Mouse (Mus musculus): ENCODE data around the gene Kcnj14. TPM values are rescaled to one million over a fixed set of nuclear protein-coding genes. Genes with fewer than 3 reads are reported as not detected.

Gene Kcnj14
- total RNA-seq, 2 experiments from 2014 or later, result 0.55 to 0.70 TPM

DNA sequence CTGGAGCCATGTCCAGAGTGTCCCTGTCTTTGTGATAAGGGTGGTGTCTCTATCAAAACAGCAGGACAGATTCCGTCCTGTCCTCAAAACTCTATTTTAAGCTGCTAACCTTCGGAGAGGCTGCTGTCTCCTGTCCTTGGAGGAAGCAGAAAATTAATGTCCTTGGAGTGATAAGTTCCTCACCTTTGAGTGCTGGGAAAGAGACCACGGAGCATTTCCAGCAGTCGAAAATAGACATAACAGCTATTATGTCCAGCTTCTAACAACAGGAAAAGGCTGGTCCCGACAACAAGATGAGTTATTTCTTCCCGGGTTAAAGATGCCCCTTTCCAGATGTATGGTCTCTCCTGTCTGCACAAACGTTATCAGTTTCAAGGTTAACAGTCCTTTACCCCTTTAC, 49.3 kb downstream of the Kcnj14 start:
- no peak for DNase-seq (ENCODE audit: low spot score)
- intact Hi-C loops (cut with DNase I), result no loop called here

DNA sequence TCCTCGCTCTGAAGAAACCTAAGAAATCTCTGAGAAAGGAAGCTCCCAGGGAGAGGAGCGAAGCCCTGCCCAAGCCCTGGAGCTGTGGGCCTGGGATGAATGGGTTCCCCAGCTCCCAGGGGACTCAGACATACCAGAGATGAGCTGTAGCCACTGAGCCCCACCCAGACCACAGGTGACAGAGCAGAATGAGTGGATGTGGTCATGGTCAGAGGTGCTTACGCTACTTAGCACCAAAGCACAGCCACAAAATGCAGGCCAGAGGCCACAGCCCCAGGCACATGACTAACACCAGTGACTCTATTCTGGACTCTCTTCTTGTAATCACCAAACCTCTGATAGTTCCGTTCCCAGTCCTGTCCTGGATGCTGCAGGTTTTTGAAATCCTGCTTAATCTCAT, 53.5 kb downstream of the Kcnj14 start:
- DNase-seq (ENCODE audit: low spot score), result no peak
- intact Hi-C loops (cut with DNase I), result no loop called here

DNA sequence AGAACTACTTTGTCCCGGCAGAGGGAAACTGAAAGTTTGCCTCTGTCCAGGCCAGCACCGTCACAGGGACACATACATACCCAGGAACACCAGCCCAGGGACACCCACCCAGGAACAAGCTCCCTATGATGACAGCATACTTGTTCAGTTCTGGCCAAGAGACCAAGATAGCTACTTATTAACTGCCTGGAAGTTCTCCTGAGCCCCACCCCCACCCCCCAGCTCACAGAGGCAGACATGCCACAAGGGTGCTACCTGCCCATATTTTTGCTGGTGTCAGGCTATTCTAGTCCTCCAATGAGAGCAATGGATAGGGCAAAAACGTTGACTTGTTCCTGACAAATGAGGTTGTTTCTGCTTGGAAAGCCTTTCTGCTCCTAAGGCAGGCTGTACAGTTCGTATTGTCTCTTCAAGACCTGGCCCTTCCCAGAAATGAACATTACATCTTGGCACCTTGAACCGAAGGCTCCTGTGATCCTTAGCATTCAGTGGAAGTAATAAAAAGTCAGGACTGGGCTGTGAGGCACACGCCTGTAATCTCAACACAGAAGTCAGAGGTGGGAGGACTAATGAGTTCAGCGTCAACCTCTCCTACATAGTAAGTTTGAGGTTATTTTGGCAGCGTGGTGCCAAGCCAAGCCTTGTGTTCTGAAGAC, 54.0 kb downstream of the Kcnj14 start:
- DNase-seq (ENCODE audit: low spot score), result no peak
- intact Hi-C loops (cut with DNase I), result no loop called here

DNA sequence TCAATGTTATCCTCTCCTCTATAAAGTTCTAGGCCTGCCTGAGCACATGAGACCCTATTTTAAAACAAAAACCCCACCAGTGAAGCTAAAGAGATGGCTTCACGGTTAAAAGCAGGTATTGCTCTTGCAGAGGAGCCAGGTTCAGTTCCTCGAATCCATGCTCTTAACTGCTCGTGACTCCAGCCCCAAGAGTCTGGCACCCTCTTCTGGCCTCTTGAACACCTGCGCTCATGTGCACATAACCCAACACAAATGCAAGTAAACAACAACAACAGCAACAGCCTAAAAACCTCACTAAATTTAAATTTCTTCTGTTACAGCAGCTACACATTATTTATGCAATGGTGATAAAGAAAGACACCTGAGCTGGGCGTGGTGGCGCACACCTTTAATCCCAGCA, 57.1 kb downstream of the Kcnj14 start:
- intact Hi-C loops (cut with DNase I), result no loop called here
- DNase-seq (ENCODE audit: low spot score), result no peak

DNA sequence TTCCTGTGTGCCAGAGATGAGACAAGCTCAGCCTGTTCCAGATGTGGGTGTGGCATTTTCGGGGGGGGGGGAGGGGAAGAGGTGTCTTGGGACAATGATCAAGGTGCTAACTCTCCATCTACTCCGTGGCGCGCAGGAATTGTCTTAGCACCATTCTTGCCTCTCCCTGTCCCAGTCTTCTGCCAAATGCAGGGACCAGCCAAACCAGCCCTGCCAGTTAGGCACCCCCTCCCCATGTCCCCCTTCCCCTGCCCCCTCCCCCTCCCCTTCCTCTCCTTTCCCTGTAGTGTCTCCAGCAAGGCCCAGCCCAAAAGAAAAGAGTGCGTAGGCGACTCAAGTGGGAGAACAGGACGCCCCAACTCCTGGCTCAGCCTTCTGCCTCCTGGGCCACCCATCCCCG, 57.8 kb downstream of the Kcnj14 start:
- intact Hi-C loops (cut with DNase I), result no loop called here
- no peak for DNase-seq (ENCODE audit: low spot score)

Other genes with a start within 250 kb of the Kcnj14 start
- gene Fgf21, start 209.3 kb downstream of the Kcnj14 start, total RNA-seq (2021), result not detected
- gene Fut1, start 207.5 kb downstream of the Kcnj14 start, total RNA-seq (2021), result not detected
- under 1 TPM; 0.21 to 0.39 TPM for gene Izumo1, start 203.0 kb downstream of the Kcnj14 start, total RNA-seq (2021)
- 10 to 100 TPM; 26.3 to 33.6 TPM for gene Rasip1, start 197.3 kb downstream of the Kcnj14 start, total RNA-seq (2021)
- 1 to 10 TPM; 6.0 to 8.4 TPM for gene Mamstr, start 184.8 kb downstream of the Kcnj14 start, total RNA-seq (2021)
- gene Fut2, start 158.4 kb downstream of the Kcnj14 start, total RNA-seq (2021), result under 1 TPM; 0.47 to 0.78 TPM
- under 1 TPM; 0.14 to 0.29 TPM for gene Ntn5, start 140.8 kb downstream of the Kcnj14 start, total RNA-seq (2021)
- under 1 TPM in 1 of 2 experiments, not detected in 1; 0.16 TPM for gene Sec1, start 130.4 kb downstream of the Kcnj14 start, total RNA-seq (2021)
- gene Car11, start 124.9 kb downstream of the Kcnj14 start, total RNA-seq (2021), result 1 to 10 TPM; 2.5 to 3.8 TPM
- gene Dbp, start 119.7 kb downstream of the Kcnj14 start, total RNA-seq (2021), result 100 to 1,000 TPM in 1 of 2 experiments, 10 to 100 TPM in 1; 13.6 to 153 TPM
- 100 to 1,000 TPM; 507 to 553 TPM for gene Rpl18, start 109.3 kb downstream of the Kcnj14 start, total RNA-seq (2021)
- gene Sphk2, start 106.8 kb downstream of the Kcnj14 start, total RNA-seq (2021), result 10 to 100 TPM; 15.8 to 16.7 TPM
- under 1 TPM; 0.20 to 0.34 TPM for gene Fam83e, start 103.6 kb downstream of the Kcnj14 start, total RNA-seq (2021)
- gene Spaca4, start 99.0 kb downstream of the Kcnj14 start, total RNA-seq (2021), result not detected
- gene Lmtk3, start 41.0 kb downstream of the Kcnj14 start, total RNA-seq (2021), result under 1 TPM in 1 of 2 experiments, not detected in 1; 0.14 TPM
- not detected for gene Sult2b1, start 40.1 kb downstream of the Kcnj14 start, total RNA-seq (2021)
- 10 to 100 TPM; 63.2 to 65.5 TPM for gene Cyth2, start 10.2 kb downstream of the Kcnj14 start, total RNA-seq (2021)
- gene Grwd1, start 6.2 kb upstream of the Kcnj14 start, total RNA-seq (2021), result 10 to 100 TPM in 1 of 2 experiments, 1 to 10 TPM in 1; 10.0 to 11.2 TPM
- gene Kdelr1, start 48.0 kb upstream of the Kcnj14 start, total RNA-seq (2021), result 100 to 1,000 TPM in 1 of 2 experiments, 10 to 100 TPM in 1; 97.5 to 114 TPM
- gene Grin2d, start 53.6 kb upstream of the Kcnj14 start, total RNA-seq (2021), result under 1 TPM; 0.36 to 0.49 TPM
- not detected for gene Syngr4, start 71.9 kb upstream of the Kcnj14 start, total RNA-seq (2021)
- gene Tmem143, start 72.2 kb upstream of the Kcnj14 start, total RNA-seq (2021), result 100 to 1,000 TPM; 102 to 105 TPM
- gene Emp3, start 96.6 kb upstream of the Kcnj14 start, total RNA-seq (2021), result 10 to 100 TPM; 20.9 to 28.7 TPM
- under 1 TPM; 0.68 to 0.75 TPM for gene Ccdc114, start 99.3 kb upstream of the Kcnj14 start, total RNA-seq (2021)
- not detected for gene Abcc6, start 205.5 kb upstream of the Kcnj14 start, total RNA-seq (2021)
- gene Nomo1, start 208.9 kb upstream of the Kcnj14 start, total RNA-seq (2021), result 10 to 100 TPM; 77.4 to 78.0 TPM

All from heart, postnatal 25 days (tissue).